Mouse (Mus musculus): ENCODE measurements around the gene Tcf15. TPM values are rescaled to one million over a fixed set of nuclear protein-coding genes. Genes with fewer than 3 reads are reported as not detected.
A peak's percentile ranks its signal among the peaks of the same experiment; 100 is the strongest.

Gene Tcf15
- polyA plus RNA-seq, 1 experiment, result 0.56 TPM

DNA sequence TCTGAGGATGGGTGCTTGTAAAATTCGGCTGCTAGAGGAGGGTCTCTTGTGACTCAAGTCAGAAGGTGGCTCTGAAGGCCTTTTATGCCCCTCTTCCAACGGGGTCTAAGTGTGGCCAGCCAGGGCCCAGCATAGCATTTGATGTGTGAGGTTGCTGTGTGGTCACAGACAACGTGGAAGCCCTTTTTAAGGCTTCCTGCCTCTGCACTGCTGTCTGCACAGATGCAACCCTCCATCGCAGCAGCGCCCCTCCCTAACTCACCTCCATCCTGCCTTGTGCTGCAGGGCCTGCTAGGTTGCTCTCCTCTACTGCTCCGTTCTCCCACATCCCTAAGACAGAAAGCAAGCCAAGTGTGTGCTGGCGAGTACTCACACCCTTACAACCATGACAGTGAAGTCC, 46.8 kb downstream of the Tcf15 start:
- no peak overlapping the region for H3K27ac ChIP-seq (ENCODE audit: insufficient read depth, low read length)
- H3K27me3 ChIP-seq (ENCODE audit: control insufficient read depth, insufficient read depth, low read length), result no peaks in the 10 kb centered on the region
- 61% methylated on average over 7 of the region's 7 CpGs for WGBS
- no peak for DNase-seq (ENCODE audit: low read depth in 1 of 2, low spot score in 2 of 2)
- TF ChIP-seq POLR2A (IDR thresholded peaks at IDR 0.05; ENCODE audit: low read depth, low read length) (no peak), CTCF (IDR thresholded peaks at IDR 0.05; ENCODE audit: extremely low read depth, insufficient read depth, insufficient read length, insufficient replicate concordance) (no peak)
- no peaks in the 10 kb centered on the region for H3K4me1 ChIP-seq (ENCODE audit: control insufficient read depth, insufficient read depth, insufficient read length)
- H3K36me3 ChIP-seq (ENCODE audit: control insufficient read depth, insufficient read depth, low read length), result no peaks in the 10 kb centered on the region
- H3K4me3 ChIP-seq (ENCODE audit: extremely low read depth, insufficient read depth, insufficient read length), result no peak overlapping the region

GRCm38 (mm10) chr2:152192591-152193345, 49.4 kb downstream of the Tcf15 start:
- DNase-seq (ENCODE audit: low read depth in 1 of 2, low spot score in 2 of 2), result no peak
- H3K4me1 ChIP-seq (ENCODE audit: control insufficient read depth, insufficient read depth, insufficient read length), result no peaks in the 10 kb centered on the region
- no peak overlapping the region for H3K27ac ChIP-seq (ENCODE audit: insufficient read depth, low read length)
- H3K27me3 ChIP-seq (ENCODE audit: control insufficient read depth, insufficient read depth, low read length), result no peaks in the 10 kb centered on the region
- no peaks in the 10 kb centered on the region for H3K36me3 ChIP-seq (ENCODE audit: control insufficient read depth, insufficient read depth, low read length)
- TF ChIP-seq CTCF (IDR thresholded peaks at IDR 0.05; ENCODE audit: extremely low read depth, insufficient read depth, insufficient read length, insufficient replicate concordance), result no peak
- no peak for TF ChIP-seq POLR2A (IDR thresholded peaks at IDR 0.05; ENCODE audit: low read depth, low read length)
- 73% methylated on average over 13 of the region's 13 CpGs for WGBS
- H3K4me3 ChIP-seq (ENCODE audit: extremely low read depth, insufficient read depth, insufficient read length), result no peak overlapping the region

DNA sequence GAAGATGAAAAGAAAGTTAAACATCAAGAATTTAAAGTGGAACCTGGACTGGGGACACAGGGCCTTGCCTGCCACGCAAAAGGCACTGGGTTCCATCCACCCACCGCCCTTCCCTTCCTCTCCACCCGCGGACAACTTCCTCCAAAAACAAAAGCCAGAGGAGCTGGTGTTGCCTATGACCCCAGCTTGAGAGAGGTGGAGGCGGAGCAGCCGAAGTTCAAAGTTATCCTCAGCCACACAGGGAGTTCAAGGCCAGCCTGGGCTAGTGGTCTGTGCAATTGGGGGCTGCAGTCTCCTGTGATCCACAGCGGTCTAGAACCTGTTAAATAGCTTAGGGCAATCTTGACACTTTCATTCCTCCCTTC, 50.0 kb downstream of the Tcf15 start:
- no peaks in the 10 kb centered on the region for H3K36me3 ChIP-seq (ENCODE audit: control insufficient read depth, insufficient read depth, low read length)
- TF ChIP-seq POLR2A (IDR thresholded peaks at IDR 0.05; ENCODE audit: low read depth, low read length), result no peak
- no peak for TF ChIP-seq CTCF (IDR thresholded peaks at IDR 0.05; ENCODE audit: extremely low read depth, insufficient read depth, insufficient read length, insufficient replicate concordance)
- H3K27ac ChIP-seq (ENCODE audit: insufficient read depth, low read length), result no peak overlapping the region
- whole genome bisulfite sequencing, result 63% methylated on average over 7 of the region's 7 CpGs
- DNase-seq (ENCODE audit: low read depth in 1 of 2, low spot score in 2 of 2), result no peak
- no peaks in the 10 kb centered on the region for H3K4me1 ChIP-seq (ENCODE audit: control insufficient read depth, insufficient read depth, insufficient read length)
- H3K27me3 ChIP-seq (ENCODE audit: control insufficient read depth, insufficient read depth, low read length), result no peaks in the 10 kb centered on the region
- no peak overlapping the region for H3K4me3 ChIP-seq (ENCODE audit: extremely low read depth, insufficient read depth, insufficient read length)

- WGBS, result 82% methylated on average over 2 of the region's 2 CpGs
- Histone ChIP-seq H3K4me1 (ENCODE audit: control insufficient read depth, insufficient read depth, insufficient read length) (no peaks in the 10 kb centered on the region), H3K4me3 (ENCODE audit: extremely low read depth, insufficient read depth, insufficient read length) (no peak overlapping the region), H3K36me3 (ENCODE audit: control insufficient read depth, insufficient read depth, low read length) (no peaks in the 10 kb centered on the region), H3K27me3 (ENCODE audit: control insufficient read depth, insufficient read depth, low read length) (no peaks in the 10 kb centered on the region), H3K27ac (ENCODE audit: insufficient read depth, low read length) (no peak overlapping the region)
- no peak for TF ChIP-seq CTCF (IDR thresholded peaks at IDR 0.05; ENCODE audit: extremely low read depth, insufficient read depth, insufficient read length, insufficient replicate concordance)
- no peak for TF ChIP-seq POLR2A (IDR thresholded peaks at IDR 0.05; ENCODE audit: low read depth, low read length)
- DNase-seq (ENCODE audit: low read depth in 1 of 2, low spot score in 2 of 2), result no peak
These were observed 51.2 kb downstream of the Tcf15 start for GRCm38 (mm10) chr2:152194586-152194985.

GRCm38 (mm10) chr2:152196896-152197295, 53.5 kb downstream of the Tcf15 start:
- no peak for TF ChIP-seq CTCF (IDR thresholded peaks at IDR 0.05; ENCODE audit: extremely low read depth, insufficient read depth, insufficient read length, insufficient replicate concordance)
- TF ChIP-seq POLR2A (IDR thresholded peaks at IDR 0.05; ENCODE audit: low read depth, low read length), result no peak

DNA sequence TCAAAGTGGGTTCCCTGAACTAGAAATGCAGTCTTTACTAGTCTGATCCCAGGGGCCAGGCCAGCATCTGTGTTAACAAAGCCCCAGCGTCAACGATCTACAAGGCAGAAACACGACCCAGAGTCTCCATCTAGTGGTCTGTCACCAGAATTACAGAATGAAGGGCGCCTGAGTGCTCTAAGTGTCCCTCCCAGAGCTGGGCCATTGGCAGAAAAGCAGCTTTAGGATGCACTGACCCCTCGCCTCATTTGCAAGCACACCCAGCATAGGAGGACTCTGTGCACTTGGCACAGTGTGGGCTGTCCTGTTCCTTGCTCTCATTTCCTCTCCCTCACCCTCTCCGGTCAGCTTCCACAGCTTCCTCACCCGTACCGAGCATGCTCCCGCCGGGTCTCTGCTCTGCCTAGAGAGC, 53.9 kb downstream of the Tcf15 start:
- no peak overlapping the region for H3K4me3 ChIP-seq (ENCODE audit: extremely low read depth, insufficient read depth, insufficient read length)
- WGBS, result 41% methylated on average over 9 of the region's 10 CpGs
- H3K4me1 ChIP-seq (ENCODE audit: control insufficient read depth, insufficient read depth, insufficient read length), result no peaks in the 10 kb centered on the region
- TF ChIP-seq CTCF (IDR thresholded peaks at IDR 0.05; ENCODE audit: extremely low read depth, insufficient read depth, insufficient read length, insufficient replicate concordance) (peak; percentile 54; the same call in 1 of the 2 replicates), POLR2A (IDR thresholded peaks at IDR 0.05; ENCODE audit: low read depth, low read length) (no peak)
- H3K27ac ChIP-seq (ENCODE audit: insufficient read depth, low read length), result no peak overlapping the region
- H3K36me3 ChIP-seq (ENCODE audit: control insufficient read depth, insufficient read depth, low read length), result no peaks in the 10 kb centered on the region
- DNase-seq (ENCODE audit: low read depth in 1 of 2, low spot score in 2 of 2), result peak; percentile 17 to 42
- no peaks in the 10 kb centered on the region for H3K27me3 ChIP-seq (ENCODE audit: control insufficient read depth, insufficient read depth, low read length)

More at GRCm38 (mm10) chr2:152196896-152197295, 53.5 kb downstream of the Tcf15 start:
- no peak for DNase-seq (ENCODE audit: low read depth in 1 of 2, low spot score in 2 of 2)
- Histone ChIP-seq H3K27ac (ENCODE audit: insufficient read depth, low read length) (no peak overlapping the region), H3K27me3 (ENCODE audit: control insufficient read depth, insufficient read depth, low read length) (no peaks in the 10 kb centered on the region), H3K4me1 (ENCODE audit: control insufficient read depth, insufficient read depth, insufficient read length) (no peaks in the 10 kb centered on the region), H3K36me3 (ENCODE audit: control insufficient read depth, insufficient read depth, low read length) (no peaks in the 10 kb centered on the region), H3K4me3 (ENCODE audit: extremely low read depth, insufficient read depth, insufficient read length) (no peak overlapping the region)
- 48% methylated on average over 3 of the region's 3 CpGs for WGBS

Other genes with a start within 250 kb of the Tcf15 start
- 0.57 and 0.86 TPM in 2 replicates for gene Angpt4, start 232.4 kb upstream of the Tcf15 start, polyA plus RNA-seq (2012; rRNA removed)
- gene Fam110a, start 163.3 kb upstream of the Tcf15 start, polyA plus RNA-seq (2012; rRNA removed), result 9.0 and 10.6 TPM in 2 replicates
- 2.1 and 2.9 TPM in 2 replicates for gene Slc52a3, start 147.1 kb upstream of the Tcf15 start, polyA plus RNA-seq (2012; rRNA removed)
- gene Scrt2, start 62.0 kb upstream of the Tcf15 start, polyA plus RNA-seq (2012; rRNA removed), result not detected in 2 replicates
- 13.3 and 15.2 TPM in 2 replicates for gene Srxn1, start 38.0 kb upstream of the Tcf15 start, polyA plus RNA-seq (2012; rRNA removed)
- 10.7 and 12.0 TPM in 2 replicates for gene Csnk2a1, start 83.3 kb downstream of the Tcf15 start, polyA plus RNA-seq (2012; rRNA removed)
- gene Tbc1d20, start 150.3 kb downstream of the Tcf15 start, polyA plus RNA-seq (2012; rRNA removed), result 37.9 and 39.5 TPM in 2 replicates
- gene Rbck1, start 189.1 kb downstream of the Tcf15 start, polyA plus RNA-seq (2012; rRNA removed), result 326 and 431 TPM in 2 replicates
- gene Trib3, start 200.5 kb downstream of the Tcf15 start, polyA plus RNA-seq (2012; rRNA removed), result 0.65 and 1.0 TPM in 2 replicates
- gene Nrsn2, start 233.1 kb downstream of the Tcf15 start, polyA plus RNA-seq (2012; rRNA removed), result not detected in 2 replicates

Data from spleen, adult 2 months (tissue).